Mouse (Mus musculus): ENCODE data around the gene Nat8f6. TPM values are rescaled to one million over a fixed set of nuclear protein-coding genes. Genes with fewer than 3 reads are reported as not detected.
"Not testable (repeated sequence)": the region's sequence is repeated elsewhere in the genome, so short reads cannot be mapped to it uniquely, and the experiment has no call there.

Gene Nat8f6
- polyA plus RNA-seq, 1 experiment from 2014 or later, result not detected

DNA sequence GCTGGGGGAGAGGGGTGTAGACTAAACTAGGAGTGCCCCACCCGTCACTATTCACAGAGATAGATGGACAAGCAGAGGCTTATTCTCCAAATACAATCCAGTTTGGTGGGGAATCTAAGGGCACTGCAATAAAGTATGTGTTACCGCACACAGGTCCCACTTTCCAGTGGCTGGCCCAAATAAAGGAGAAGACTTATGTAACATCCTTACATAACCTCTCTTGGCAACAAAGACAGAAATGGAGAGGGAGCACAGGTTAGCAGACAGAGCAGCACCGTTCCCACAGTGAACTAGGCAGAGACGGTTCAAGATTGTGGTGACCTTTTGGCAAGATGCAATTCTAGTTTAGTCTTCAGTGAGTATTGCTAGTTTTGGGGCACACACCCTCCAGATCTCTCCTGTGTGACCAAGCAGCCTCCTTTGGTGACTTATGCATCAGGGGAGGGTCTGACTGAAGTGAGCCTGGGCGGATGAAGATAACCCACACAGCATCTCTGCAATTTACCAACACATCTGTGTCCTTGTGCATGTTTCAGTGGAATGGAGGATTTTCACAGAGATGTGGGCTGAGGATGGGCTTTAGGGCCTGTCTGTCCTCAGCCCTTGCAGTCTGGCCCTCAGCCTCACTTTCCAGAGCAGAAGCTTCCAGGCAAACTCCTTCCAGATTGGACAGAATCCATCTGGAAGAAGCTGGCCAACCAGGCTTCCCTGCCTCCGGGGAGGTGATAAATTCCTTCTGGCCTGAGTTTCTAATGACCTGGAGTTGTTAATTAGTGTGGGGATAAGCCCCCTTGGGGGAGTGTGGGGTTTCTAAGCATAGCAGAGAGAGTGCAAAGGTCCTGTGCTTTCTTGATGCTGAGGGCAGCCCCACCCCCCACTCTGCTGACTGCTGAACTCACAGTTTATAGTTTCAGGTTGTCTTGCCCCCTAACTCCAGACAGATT lies 57.4 kb downstream of the Nat8f6 start:
- not testable (repeated sequence) for H3K9me3 ChIP-seq (replicated peaks); H3K36me3 ChIP-seq; H3K4me1 ChIP-seq; H3K27me3 ChIP-seq; ATAC-seq (replicated peaks; ENCODE audit: low FRiP score); H3K4me3 ChIP-seq (replicated peaks); H3K27ac ChIP-seq; H3K9ac ChIP-seq; H3K4me2 ChIP-seq
- 79% methylated on average over 6 of the region's 6 CpGs for WGBS

DNA sequence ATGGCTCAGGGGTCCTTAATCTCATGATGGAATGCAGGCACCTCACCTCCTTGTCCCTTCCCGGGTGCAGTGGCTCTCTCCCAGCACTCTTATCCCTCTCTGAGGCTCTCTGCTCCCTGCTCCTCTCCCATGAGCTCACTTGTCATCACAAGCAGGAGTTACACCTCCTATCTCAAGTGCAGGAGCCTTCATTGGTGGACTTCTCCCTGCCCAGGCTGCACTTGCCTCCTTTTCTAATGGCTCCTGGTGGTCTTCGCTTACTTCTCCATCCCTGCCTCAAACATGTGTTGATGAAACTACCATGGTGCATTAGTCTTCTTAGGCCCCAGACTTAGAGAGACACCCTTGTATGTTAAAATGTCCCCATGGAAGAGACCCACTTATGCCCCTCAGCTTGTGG lies 58.1 kb downstream of the Nat8f6 start:
- not testable (repeated sequence) for H3K4me3 ChIP-seq (replicated peaks); H3K4me2 ChIP-seq; H3K27ac ChIP-seq; H3K27me3 ChIP-seq; H3K9ac ChIP-seq; H3K36me3 ChIP-seq; ATAC-seq (replicated peaks; ENCODE audit: low FRiP score); H3K9me3 ChIP-seq (replicated peaks); H3K4me1 ChIP-seq
- WGBS, result 61% methylated on average over 2 of the region's 2 CpGs

Small RNA genes within 50 kb of the gene (microRNA-seq; reads per million reads assigned to microRNA genes)
- not detected for gene Mir6375

Other genes starting within 250 kb of the Nat8f6 start
- 5.3 and 6.1 TPM in 2 replicates for gene Alms1, start 233.4 kb downstream of the Nat8f6 start, polyA plus RNA-seq (2015; fragmentation: Nextera tagmentation; extraction: Ambion mirVana)
- gene Nat8f7, start 107.7 kb downstream of the Nat8f6 start, polyA plus RNA-seq (2015; fragmentation: Nextera tagmentation; extraction: Ambion mirVana), result not detected in 2 replicates
- 0.13 TPM in 1 of 2 replicates, not detected in the other for gene Nat8f3, start 55.2 kb downstream of the Nat8f6 start, polyA plus RNA-seq (2015; fragmentation: Nextera tagmentation; extraction: Ambion mirVana)
- gene Nat8f5, start within 50 bp of the Nat8f6 start, polyA plus RNA-seq (2015; fragmentation: Nextera tagmentation; extraction: Ambion mirVana), result not detected in 2 replicates
- 1.3 TPM in 2 replicates for gene Nat8, start 11.1 kb upstream of the Nat8f6 start, polyA plus RNA-seq (2015; fragmentation: Nextera tagmentation; extraction: Ambion mirVana)
- gene Nat8f2, start 48.2 kb upstream of the Nat8f6 start, polyA plus RNA-seq (2015; fragmentation: Nextera tagmentation; extraction: Ambion mirVana), result 1.2 and 1.5 TPM in 2 replicates
- 5.9 and 6.3 TPM in 2 replicates for gene Nat8f4, start 83.9 kb upstream of the Nat8f6 start, polyA plus RNA-seq (2015; fragmentation: Nextera tagmentation; extraction: Ambion mirVana)
- 41.0 and 41.6 TPM in 2 replicates for gene Tprkb, start 90.9 kb upstream of the Nat8f6 start, polyA plus RNA-seq (2015; fragmentation: Nextera tagmentation; extraction: Ambion mirVana)
- gene Nat8f1, start 94.7 kb upstream of the Nat8f6 start, polyA plus RNA-seq (2015; fragmentation: Nextera tagmentation; extraction: Ambion mirVana), result 46.6 and 52.7 TPM in 2 replicates
- gene Dusp11, start 140.7 kb upstream of the Nat8f6 start, polyA plus RNA-seq (2015; fragmentation: Nextera tagmentation; extraction: Ambion mirVana), result 44.1 and 45.0 TPM in 2 replicates
- not detected in 2 replicates for gene Figla, start 195.2 kb upstream of the Nat8f6 start, polyA plus RNA-seq (2015; fragmentation: Nextera tagmentation; extraction: Ambion mirVana)
- 5.9 and 7.2 TPM in 2 replicates for gene Add2, start 207.7 kb upstream of the Nat8f6 start, polyA plus RNA-seq (2015; fragmentation: Nextera tagmentation; extraction: Ambion mirVana)